Mouse (Mus musculus): ENCODE results near the gene Sh2d3c. TPM values are rescaled to one million over a fixed set of nuclear protein-coding genes. Genes with fewer than 3 reads are reported as not detected.

Gene Sh2d3c
- total and polyA plus RNA-seq, 3 experiments: 4.8 to 25.8 (median 11.1) TPM

DNA sequence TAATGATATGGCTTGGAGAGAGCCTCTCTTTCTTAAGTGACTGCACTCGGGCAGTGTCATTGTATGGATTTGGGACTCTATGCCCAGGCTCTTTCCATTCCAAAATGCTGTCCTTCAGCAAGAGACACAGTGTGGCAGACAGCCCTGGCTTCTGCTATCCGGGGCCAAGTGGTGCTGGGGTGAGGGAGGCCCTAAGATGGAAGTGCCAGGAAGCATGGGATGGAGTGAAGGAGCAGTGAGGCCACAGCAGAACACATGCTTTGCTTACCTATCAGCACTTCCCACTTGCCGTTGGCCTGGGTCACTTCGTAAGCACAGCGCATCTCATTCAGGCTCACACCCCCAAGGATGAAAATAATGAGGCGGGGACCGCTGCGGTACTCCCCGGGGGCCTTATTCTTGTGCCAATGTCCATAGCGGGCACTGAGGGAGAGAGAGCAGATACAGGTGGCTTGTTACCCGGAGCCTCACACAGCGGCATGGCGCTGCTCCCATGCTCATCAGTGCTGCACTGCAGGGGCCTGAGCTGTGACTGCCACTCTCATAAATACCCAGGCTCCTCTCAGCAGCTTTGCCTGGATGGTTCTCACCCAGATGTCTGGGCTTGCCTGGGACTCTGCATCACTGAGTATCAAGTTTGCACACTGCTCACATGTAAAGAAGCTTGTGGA, 75.0 kb downstream of the Sh2d3c start:
- Histone ChIP-seq H3K36me3 (replicated peaks in 1 of 2; ENCODE audit: control insufficient read depth in 1 of 2, insufficient read depth in 1 of 2, low read length in 1 of 2) (peaks cover 0 to 70% of the 10 kb centered on the region in 2 experiments), H3K9me3 (replicated peaks; ENCODE audit: low read length) (no peaks in the 10 kb centered on the region), H3K4me3 (replicated peaks in 1 of 3; ENCODE audit: low read depth in 2 of 3, low read length in 2 of 3, poor library complexity in 1 of 3) (no peak overlapping the region), H3K4me2 (ENCODE audit: insufficient read depth, low read depth, poor library complexity, severe bottlenecking) (no peak overlapping the region), H3K9ac (ENCODE audit: insufficient read depth, low read depth) (no peak overlapping the region), H3K4me1 (ENCODE audit: control insufficient read depth in 1 of 2, insufficient read depth in 2 of 2) (no peaks in the 10 kb centered on the region), H3K27me3 (replicated peaks) (no peaks in the 10 kb centered on the region), H3K79me2 (replicated peaks; ENCODE audit: control insufficient read depth, extremely low read depth, insufficient read depth, poor library complexity, severe bottlenecking) (no peaks in the 10 kb centered on the region), H3K27ac (ENCODE audit: insufficient read depth, low read depth) (no peak overlapping the region)
- TF ChIP-seq SIN3A (IDR thresholded peaks at IDR 0.05; ENCODE audit: low read length) (no peak), USF1 (IDR thresholded peaks at IDR 0.05; ENCODE audit: low read depth, low read length) (no peak), TCF12 (IDR thresholded peaks at IDR 0.05; ENCODE audit: low read depth, low read length) (no peak), E2F4 (IDR thresholded peaks at IDR 0.05; ENCODE audit: insufficient replicate concordance, low read depth, low read length) (no peak), CHD1 (IDR thresholded peaks at IDR 0.05; ENCODE audit: low read depth, low read length) (no peak), IRF4 (IDR thresholded peaks at IDR 0.05; ENCODE audit: low read depth, low read length) (no peak), RAD21 (IDR thresholded peaks at IDR 0.05; ENCODE audit: low read depth, low read length) (no peak), NELFE (IDR thresholded peaks at IDR 0.05; ENCODE audit: low read depth, low read length) (no peak), PAX5 (IDR thresholded peaks at IDR 0.05; ENCODE audit: low read length) (no peak), ZC3H11A (IDR thresholded peaks at IDR 0.05; ENCODE audit: low read depth, low read length) (no peak)
- dilution Hi-C loops (cut with MboI; ENCODE audit: extremely low pct_ligation_motif_present, extremely low pct_unique_long_range_greater_than_20kb, low sequenced_read_pairs): no loop called here
- no peak for DNase-seq (ENCODE audit: extremely low read depth)
- in situ Hi-C loops (cut with MboI; ENCODE audit: low pct_ligation_motif_present, low pct_unique_long_range_greater_than_20kb, low sequenced_read_pairs): no loop called here

DNA sequence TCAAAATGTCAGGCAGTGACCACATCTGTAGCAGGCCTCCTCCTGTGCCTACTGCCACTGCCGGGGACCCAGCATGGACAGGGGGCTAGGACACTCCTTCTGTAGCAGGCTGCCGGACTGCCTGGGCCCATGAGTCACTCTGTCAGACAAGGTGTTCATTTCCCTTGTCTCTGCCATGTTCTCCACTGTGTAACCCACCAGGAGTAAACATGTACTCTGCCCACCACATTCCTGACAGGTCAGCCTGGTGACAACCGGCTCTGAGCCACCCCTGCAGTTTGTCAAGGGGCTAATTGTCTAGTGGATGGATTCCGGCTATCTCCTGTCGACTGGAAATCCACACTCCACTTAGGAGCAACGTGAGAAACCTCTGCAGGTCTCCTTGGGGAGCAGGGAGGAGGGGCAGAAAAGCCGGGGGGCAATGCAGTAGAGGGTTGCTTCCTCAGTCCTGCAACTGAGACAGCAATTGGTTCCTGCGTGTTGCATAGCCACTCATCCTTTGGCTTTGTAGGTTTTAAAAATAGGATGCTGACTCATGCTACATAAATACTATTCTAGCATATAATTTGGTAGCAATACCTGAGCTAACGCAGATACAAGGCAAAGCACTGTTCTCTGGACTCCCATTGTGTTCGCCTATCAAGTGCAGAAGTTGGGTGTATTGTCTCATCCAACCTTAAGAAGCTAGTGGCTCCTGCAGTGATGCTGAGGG, 77.6 kb downstream of the Sh2d3c start:
- peaks cover 0 to 84% of the 10 kb centered on the region in 2 experiments for H3K36me3 ChIP-seq (replicated peaks in 1 of 2; ENCODE audit: control insufficient read depth in 1 of 2, insufficient read depth in 1 of 2, low read length in 1 of 2)
- no peak overlapping the region for H3K4me3 ChIP-seq (replicated peaks in 1 of 3; ENCODE audit: low read depth in 2 of 3, low read length in 2 of 3, poor library complexity in 1 of 3)
- H3K27me3 ChIP-seq (replicated peaks): no peaks in the 10 kb centered on the region
- H3K9me3 ChIP-seq (replicated peaks; ENCODE audit: low read length): no peaks in the 10 kb centered on the region
- H3K27ac ChIP-seq (ENCODE audit: insufficient read depth, low read depth): no peak overlapping the region
- no peaks in the 10 kb centered on the region for H3K79me2 ChIP-seq (replicated peaks; ENCODE audit: control insufficient read depth, extremely low read depth, insufficient read depth, poor library complexity, severe bottlenecking)
- no peak for TF ChIP-seq SIN3A (IDR thresholded peaks at IDR 0.05; ENCODE audit: low read length)
- TF ChIP-seq SMC3 (IDR thresholded peaks at IDR 0.05; ENCODE audit: low read depth, low read length): no peak
- no peak for TF ChIP-seq MAX (IDR thresholded peaks at IDR 0.05; ENCODE audit: low read length)
- no peak for TF ChIP-seq MEF2A (IDR thresholded peaks at IDR 0.05; ENCODE audit: borderline replicate concordance, low read depth, low read length)
- no peak for TF ChIP-seq MAFK (IDR thresholded peaks at IDR 0.05; ENCODE audit: insufficient replicate concordance, low read length)
- no peak for TF ChIP-seq JUN (IDR thresholded peaks at IDR 0.05; ENCODE audit: insufficient read depth, low read depth, low read length)
- TF ChIP-seq RAD21 (IDR thresholded peaks at IDR 0.05; ENCODE audit: low read depth, low read length): no peak
- in situ Hi-C loops (cut with MboI; ENCODE audit: low pct_ligation_motif_present, low pct_unique_long_range_greater_than_20kb, low sequenced_read_pairs): no loop called here
- no peak overlapping the region for H3K9ac ChIP-seq (ENCODE audit: insufficient read depth, low read depth)
- no peak overlapping the region for H3K4me2 ChIP-seq (ENCODE audit: insufficient read depth, low read depth, poor library complexity, severe bottlenecking)
- dilution Hi-C loops (cut with MboI; ENCODE audit: extremely low pct_ligation_motif_present, extremely low pct_unique_long_range_greater_than_20kb, low sequenced_read_pairs): no loop called here
- H3K4me1 ChIP-seq (ENCODE audit: control insufficient read depth in 1 of 2, insufficient read depth in 2 of 2): no peaks in the 10 kb centered on the region
- DNase-seq (ENCODE audit: extremely low read depth): no peak

Other genes with a start within 250 kb of the Sh2d3c start
- gene Fam102a, start 185.7 kb upstream of the Sh2d3c start, total RNA-seq (2012; rRNA removed): 3.8 and 5.1 TPM in 2 replicates
- gene Fam102a, start 185.7 kb upstream of the Sh2d3c start, total RNA-seq (2014; rRNA removed): 1.3 and 1.7 TPM in 2 replicates
- gene Fam102a, start 185.7 kb upstream of the Sh2d3c start, polyA plus RNA-seq (2012; ENCODE audit: insufficient read length, low read depth): 6.7 and 7.8 TPM in 2 replicates
- 30.9 and 38.1 TPM in 2 replicates for gene Dpm2, start 150.2 kb upstream of the Sh2d3c start, total RNA-seq (2012; rRNA removed)
- 29.8 and 33.8 TPM in 2 replicates for gene Dpm2, start 150.2 kb upstream of the Sh2d3c start, total RNA-seq (2014; rRNA removed)
- 63.6 and 65.7 TPM in 2 replicates for gene Dpm2, start 150.2 kb upstream of the Sh2d3c start, polyA plus RNA-seq (2012; ENCODE audit: insufficient read length, low read depth)
- 0.64 and 1.3 TPM in 2 replicates for gene Pip5kl1, start 146.3 kb upstream of the Sh2d3c start, total RNA-seq (2012; rRNA removed)
- 0.28 TPM in 1 of 2 replicates, not detected in the other for gene Pip5kl1, start 146.3 kb upstream of the Sh2d3c start, total RNA-seq (2014; rRNA removed)
- gene Pip5kl1, start 146.3 kb upstream of the Sh2d3c start, polyA plus RNA-seq (2012; ENCODE audit: insufficient read length, low read depth): 0.57 and 0.82 TPM in 2 replicates
- 0.13 TPM in 1 of 2 replicates, not detected in the other for gene 9430097D07Rik, start 145.4 kb upstream of the Sh2d3c start, total RNA-seq (2012; rRNA removed)
- not detected in 2 replicates for gene 9430097D07Rik, start 145.4 kb upstream of the Sh2d3c start, total RNA-seq (2014; rRNA removed)
- gene 9430097D07Rik, start 145.4 kb upstream of the Sh2d3c start, polyA plus RNA-seq (2012; ENCODE audit: insufficient read length, low read depth): not detected in 2 replicates
- gene St6galnac4, start 134.0 kb upstream of the Sh2d3c start, total RNA-seq (2012; rRNA removed): 51.9 and 57.4 TPM in 2 replicates
- gene St6galnac4, start 134.0 kb upstream of the Sh2d3c start, total RNA-seq (2014; rRNA removed): 45.9 and 58.3 TPM in 2 replicates
- 81.7 and 87.0 TPM in 2 replicates for gene St6galnac4, start 134.0 kb upstream of the Sh2d3c start, polyA plus RNA-seq (2012; ENCODE audit: insufficient read length, low read depth)
- 13.9 and 14.3 TPM in 2 replicates for gene St6galnac6, start 121.3 kb upstream of the Sh2d3c start, total RNA-seq (2012; rRNA removed)
- 12.9 and 13.2 TPM in 2 replicates for gene St6galnac6, start 121.3 kb upstream of the Sh2d3c start, total RNA-seq (2014; rRNA removed)
- gene St6galnac6, start 121.3 kb upstream of the Sh2d3c start, polyA plus RNA-seq (2012; ENCODE audit: insufficient read length, low read depth): 10.7 and 13.3 TPM in 2 replicates
- 2.9 and 3.9 TPM in 2 replicates for gene Ak1, start 99.3 kb upstream of the Sh2d3c start, total RNA-seq (2012; rRNA removed)
- 1.4 TPM in 2 replicates for gene Ak1, start 99.3 kb upstream of the Sh2d3c start, total RNA-seq (2014; rRNA removed)
- 1.5 and 2.8 TPM in 2 replicates for gene Ak1, start 99.3 kb upstream of the Sh2d3c start, polyA plus RNA-seq (2012; ENCODE audit: insufficient read length, low read depth)
- gene Eng, start 74.5 kb upstream of the Sh2d3c start, total RNA-seq (2012; rRNA removed): 0.13 TPM in 2 replicates
- 0.08 TPM in 1 of 2 replicates, not detected in the other for gene Eng, start 74.5 kb upstream of the Sh2d3c start, total RNA-seq (2014; rRNA removed)
- 0.44 and 0.47 TPM in 2 replicates for gene Eng, start 74.5 kb upstream of the Sh2d3c start, polyA plus RNA-seq (2012; ENCODE audit: insufficient read length, low read depth)
- gene Fpgs, start 16.9 kb upstream of the Sh2d3c start, total RNA-seq (2012; rRNA removed): 31.8 and 34.1 TPM in 2 replicates
- gene Fpgs, start 16.9 kb upstream of the Sh2d3c start, total RNA-seq (2014; rRNA removed): 37.9 and 41.8 TPM in 2 replicates
- gene Fpgs, start 16.9 kb upstream of the Sh2d3c start, polyA plus RNA-seq (2012; ENCODE audit: insufficient read length, low read depth): 52.4 and 59.2 TPM in 2 replicates
- gene Cdk9, start 8.0 kb upstream of the Sh2d3c start, total RNA-seq (2012; rRNA removed): 41.7 and 45.2 TPM in 2 replicates
- 72.1 and 73.7 TPM in 2 replicates for gene Cdk9, start 8.0 kb upstream of the Sh2d3c start, total RNA-seq (2014; rRNA removed)
- gene Cdk9, start 8.0 kb upstream of the Sh2d3c start, polyA plus RNA-seq (2012; ENCODE audit: insufficient read length, low read depth): 136 and 138 TPM in 2 replicates
- not detected in 2 replicates for gene 6330409D20Rik, start 20.0 kb downstream of the Sh2d3c start, total RNA-seq (2012; rRNA removed)
- not detected in 2 replicates for gene 6330409D20Rik, start 20.0 kb downstream of the Sh2d3c start, total RNA-seq (2014; rRNA removed)
- gene 6330409D20Rik, start 20.0 kb downstream of the Sh2d3c start, polyA plus RNA-seq (2012; ENCODE audit: insufficient read length, low read depth): 0.41 and 0.46 TPM in 2 replicates
- 49.9 and 53.8 TPM in 2 replicates for gene Tor2a, start 36.2 kb downstream of the Sh2d3c start, total RNA-seq (2012; rRNA removed)
- 37.5 and 41.4 TPM in 2 replicates for gene Tor2a, start 36.2 kb downstream of the Sh2d3c start, total RNA-seq (2014; rRNA removed)
- 28.5 and 33.3 TPM in 2 replicates for gene Tor2a, start 36.2 kb downstream of the Sh2d3c start, polyA plus RNA-seq (2012; ENCODE audit: insufficient read length, low read depth)
- gene Ttc16, start 54.6 kb downstream of the Sh2d3c start, total RNA-seq (2012; rRNA removed): 0.81 and 0.97 TPM in 2 replicates
- 0.11 TPM in 1 of 2 replicates, not detected in the other for gene Ttc16, start 54.6 kb downstream of the Sh2d3c start, total RNA-seq (2014; rRNA removed)
- gene Ttc16, start 54.6 kb downstream of the Sh2d3c start, polyA plus RNA-seq (2012; ENCODE audit: insufficient read length, low read depth): 0.24 TPM in 1 of 2 replicates, not detected in the other
- gene Ptrh1, start 54.7 kb downstream of the Sh2d3c start, total RNA-seq (2012; rRNA removed): 9.2 and 11.1 TPM in 2 replicates
- 1.4 and 1.7 TPM in 2 replicates for gene Ptrh1, start 54.7 kb downstream of the Sh2d3c start, total RNA-seq (2014; rRNA removed)
- 4.6 and 6.9 TPM in 2 replicates for gene Ptrh1, start 54.7 kb downstream of the Sh2d3c start, polyA plus RNA-seq (2012; ENCODE audit: insufficient read length, low read depth)
- not detected in 2 replicates for gene Cfap157, start 63.4 kb downstream of the Sh2d3c start, total RNA-seq (2012; rRNA removed)
- gene Cfap157, start 63.4 kb downstream of the Sh2d3c start, total RNA-seq (2014; rRNA removed): not detected in 2 replicates
- 0.23 and 0.67 TPM in 2 replicates for gene Cfap157, start 63.4 kb downstream of the Sh2d3c start, polyA plus RNA-seq (2012; ENCODE audit: insufficient read length, low read depth)
- 1.4 and 2.5 TPM in 2 replicates for gene Stxbp1, start 126.2 kb downstream of the Sh2d3c start, total RNA-seq (2012; rRNA removed)
- gene Stxbp1, start 126.2 kb downstream of the Sh2d3c start, total RNA-seq (2014; rRNA removed): 1.5 and 1.6 TPM in 2 replicates
- gene Stxbp1, start 126.2 kb downstream of the Sh2d3c start, polyA plus RNA-seq (2012; ENCODE audit: insufficient read length, low read depth): 8.3 and 10.4 TPM in 2 replicates
- gene Fam129b, start 155.1 kb downstream of the Sh2d3c start, total RNA-seq (2012; rRNA removed): 0.55 and 0.80 TPM in 2 replicates
- gene Fam129b, start 155.1 kb downstream of the Sh2d3c start, total RNA-seq (2014; rRNA removed): 0.19 and 0.26 TPM in 2 replicates
- 0.49 and 0.50 TPM in 2 replicates for gene Fam129b, start 155.1 kb downstream of the Sh2d3c start, polyA plus RNA-seq (2012; ENCODE audit: insufficient read length, low read depth)
- 2,275 and 2,528 TPM in 2 replicates for gene Rpl12, start 240.5 kb downstream of the Sh2d3c start, total RNA-seq (2012; rRNA removed)
- gene Rpl12, start 240.5 kb downstream of the Sh2d3c start, total RNA-seq (2014; rRNA removed): 1,298 and 1,607 TPM in 2 replicates
- 87.8 and 91.3 TPM in 2 replicates for gene Rpl12, start 240.5 kb downstream of the Sh2d3c start, polyA plus RNA-seq (2012; ENCODE audit: insufficient read length, low read depth)
- 9.5 and 10.2 TPM in 2 replicates for gene Lrsam1, start 240.6 kb downstream of the Sh2d3c start, total RNA-seq (2012; rRNA removed)
- 4.6 and 5.0 TPM in 2 replicates for gene Lrsam1, start 240.6 kb downstream of the Sh2d3c start, total RNA-seq (2014; rRNA removed)
- 4.7 and 5.4 TPM in 2 replicates for gene Lrsam1, start 240.6 kb downstream of the Sh2d3c start, polyA plus RNA-seq (2012; ENCODE audit: insufficient read length, low read depth)